Mouse (Mus musculus) activated CD4-positive, CD25-positive, alpha-beta regulatory T cell, adult 4 months (primary cell): ENCODE data around the gene Kif1c. TPM values are rescaled to one million over a fixed set of nuclear protein-coding genes. Genes with fewer than 3 reads are reported as not detected.

Source experiments
- ATAC-seq: one replicate; pipeline ENCODE4 v1.8.0; 2017
- polyA plus RNA-seq, 2 experiments: library from polyadenylated mRNA; unstranded; fragments of 100-300 nt; shearing (Covaris generic); gene quantifications; one replicate each; pipeline ENCODE4 v1.2.1; 2017

Gene Kif1c
- polyA plus RNA-seq, 2 experiments from 2014 or later, result 1.5 TPM

DNA sequence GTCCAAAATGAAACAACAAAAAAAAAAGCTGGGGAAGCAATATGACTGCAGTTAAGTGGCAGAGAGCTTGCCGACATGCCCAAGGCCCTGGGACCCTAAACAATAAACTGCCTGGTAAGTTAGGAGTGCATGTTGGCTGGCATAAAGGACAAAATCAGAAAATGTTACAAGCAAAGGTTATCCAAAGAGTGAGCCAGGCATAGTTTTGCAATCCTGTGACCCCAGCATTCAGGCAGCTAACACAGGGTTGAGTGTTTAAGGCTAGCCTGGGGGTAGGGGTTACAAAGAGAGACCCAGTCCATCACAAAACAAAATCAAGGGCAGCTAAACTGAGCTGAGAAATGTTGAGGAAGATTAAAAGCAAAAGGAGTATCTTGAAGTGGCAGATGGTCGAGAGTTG, 1.3 kb upstream of the Kif1c start:
- ATAC-seq, result no peak

DNA sequence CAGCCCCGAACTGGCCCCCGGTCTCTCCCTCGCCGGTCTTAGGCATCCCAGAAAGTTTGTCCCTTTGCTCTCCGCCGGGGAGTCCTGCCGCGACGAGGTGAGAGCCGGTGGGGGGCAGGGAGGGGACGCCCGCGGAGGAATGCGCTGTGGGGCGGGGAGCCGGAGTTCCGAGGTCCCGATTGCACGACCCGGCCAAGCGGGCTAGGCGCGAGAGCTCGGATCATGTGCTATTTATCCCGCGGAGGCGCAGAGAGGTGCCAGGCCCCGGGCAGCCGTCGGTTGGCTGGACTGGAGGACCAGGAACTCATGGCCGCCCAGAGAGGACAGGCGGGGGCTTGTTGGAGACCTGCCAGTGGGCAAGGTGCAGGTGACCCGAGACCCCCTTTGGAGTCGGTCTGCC, 265 bp downstream of the Kif1c start:
- peak; percentile 11 for ATAC-seq

DNA sequence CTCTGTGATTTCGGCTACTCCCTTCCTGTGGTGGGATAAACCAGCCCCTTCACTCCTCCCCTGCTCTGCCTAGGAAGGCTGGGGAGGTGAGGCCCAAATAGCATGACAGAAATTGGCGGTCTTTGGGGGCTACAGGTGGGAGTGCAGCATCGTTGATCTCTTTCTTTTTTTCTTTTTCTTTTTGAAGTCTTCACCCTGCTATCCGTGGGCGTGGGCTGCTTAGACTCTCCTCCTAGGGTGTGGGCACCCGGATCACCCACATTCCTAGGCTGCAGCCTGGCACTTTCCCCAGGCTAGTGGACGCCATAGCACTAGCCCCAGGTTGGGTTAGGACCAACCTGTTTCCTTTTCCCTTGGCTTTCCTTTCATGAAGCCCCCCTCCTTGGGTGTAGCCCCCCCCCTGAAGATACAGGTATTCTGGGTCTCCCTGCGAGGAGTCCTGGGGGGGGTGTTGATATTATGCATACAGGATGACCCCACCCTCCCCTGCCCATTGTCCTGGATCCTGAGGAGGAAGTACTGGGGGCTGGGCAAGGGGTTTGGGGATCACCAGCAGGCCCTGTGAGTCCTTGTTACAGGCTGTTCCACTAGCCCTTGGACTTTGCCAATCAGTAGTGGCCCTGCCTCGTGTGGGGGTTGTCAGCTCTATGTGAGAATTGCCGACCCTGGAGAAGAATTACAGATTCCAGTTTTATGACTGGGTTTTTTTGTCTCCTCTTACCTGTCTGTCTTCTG, 1.0 kb downstream of the Kif1c start:
- no peak for ATAC-seq

GRCm38 (mm10) chr11:70701984-70702733, 1.8 kb downstream of the Kif1c start:
- ATAC-seq, result no peak

GRCm38 (mm10) chr11:70702781-70703180, 2.4 kb downstream of the Kif1c start:
- no peak for ATAC-seq

DNA sequence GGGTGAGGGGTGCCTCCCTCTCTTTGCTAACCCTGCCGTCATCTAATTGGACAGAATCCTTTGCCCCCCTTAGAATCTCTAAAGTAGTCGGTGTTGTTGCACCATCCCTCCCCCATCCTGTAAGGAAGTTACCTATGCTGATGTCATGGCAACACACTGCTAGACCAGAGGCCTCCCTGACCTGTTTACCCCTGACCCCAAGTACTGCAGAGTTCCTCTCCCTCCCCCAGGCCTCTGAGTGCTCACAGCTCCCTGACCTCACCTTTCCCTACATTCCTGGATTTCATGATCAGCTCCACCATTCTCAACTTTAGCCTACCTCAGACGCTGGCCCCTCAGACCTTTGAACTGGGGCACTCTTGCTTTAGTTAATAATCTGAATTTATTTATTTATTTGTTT, 5.8 kb downstream of the Kif1c start:
- no peak for ATAC-seq

DNA sequence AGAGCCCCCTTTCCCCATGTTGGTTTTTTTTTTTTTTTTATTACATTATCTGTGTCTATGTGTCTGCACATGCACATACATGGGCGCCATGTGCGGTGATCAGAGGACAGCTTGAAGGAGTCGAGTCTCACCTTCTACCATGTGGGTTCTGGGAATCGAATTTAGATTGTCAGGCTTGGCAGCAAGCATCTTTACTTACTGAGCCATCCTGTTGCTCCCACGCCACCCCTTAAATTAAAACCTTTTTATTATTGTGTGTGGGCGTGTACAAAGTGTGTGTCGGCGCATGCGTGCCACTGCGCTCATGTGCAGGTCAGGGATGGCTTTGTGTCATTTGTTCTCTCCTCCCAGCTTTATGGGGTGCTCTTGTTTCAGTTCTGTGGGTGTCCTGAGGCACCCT, 10.7 kb downstream of the Kif1c start:
- ATAC-seq, result no peak

- no peak for ATAC-seq
These were observed 12.9 kb downstream of the Kif1c start for GRCm38 (mm10) chr11:70713222-70713621.

GRCm38 (mm10) chr11:70715832-70716231, 15.5 kb downstream of the Kif1c start:
- no peak for ATAC-seq

GRCm38 (mm10) chr11:70718481-70718880, 18.1 kb downstream of the Kif1c start:
- no peak for ATAC-seq

DNA sequence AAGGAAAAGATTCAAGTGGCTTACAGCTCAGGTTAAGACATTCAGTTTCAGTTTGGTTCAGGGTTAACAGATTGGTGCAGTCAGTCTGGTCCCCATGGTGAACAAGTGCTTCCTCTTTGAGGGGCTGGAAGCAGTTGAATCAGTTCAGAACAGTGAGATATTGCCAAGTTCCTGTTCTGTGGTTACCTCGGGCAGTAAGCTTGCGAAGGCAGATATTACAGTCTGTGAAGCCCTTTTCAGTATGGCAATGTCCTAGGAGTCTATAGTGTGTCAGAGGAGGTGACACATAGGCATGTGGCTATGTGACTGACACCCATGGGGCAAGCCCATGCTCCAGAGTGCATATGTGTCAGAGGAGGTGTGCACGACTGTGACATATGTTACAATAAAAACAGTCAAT, 20.2 kb downstream of the Kif1c start:
- no peak for ATAC-seq

- ATAC-seq, result no peak
These were observed 20.7 kb downstream of the Kif1c start for GRCm38 (mm10) chr11:70721072-70721471.

- ATAC-seq, result no peak
These were observed 24.4 kb downstream of the Kif1c start for GRCm38 (mm10) chr11:70724706-70725105.

DNA sequence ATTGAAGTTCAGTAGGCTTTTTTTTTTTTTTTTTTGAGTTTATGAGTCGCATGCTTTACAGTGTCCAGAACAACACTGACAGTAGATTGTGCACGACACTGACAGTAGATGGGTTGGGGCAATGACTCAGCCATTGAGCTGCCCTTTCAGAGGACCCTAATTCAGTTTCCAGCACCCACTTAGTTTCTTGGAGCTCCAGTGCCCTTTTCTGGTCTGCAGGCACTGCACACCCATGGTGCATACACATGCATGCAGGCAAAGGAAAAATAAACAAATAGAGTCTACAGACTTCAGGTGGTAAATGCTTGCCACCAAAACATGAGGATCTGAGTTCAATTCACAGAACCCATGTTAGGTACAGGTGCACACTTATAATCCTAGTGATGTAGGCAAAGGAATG, 26.2 kb downstream of the Kif1c start:
- ATAC-seq, result no peak

DNA sequence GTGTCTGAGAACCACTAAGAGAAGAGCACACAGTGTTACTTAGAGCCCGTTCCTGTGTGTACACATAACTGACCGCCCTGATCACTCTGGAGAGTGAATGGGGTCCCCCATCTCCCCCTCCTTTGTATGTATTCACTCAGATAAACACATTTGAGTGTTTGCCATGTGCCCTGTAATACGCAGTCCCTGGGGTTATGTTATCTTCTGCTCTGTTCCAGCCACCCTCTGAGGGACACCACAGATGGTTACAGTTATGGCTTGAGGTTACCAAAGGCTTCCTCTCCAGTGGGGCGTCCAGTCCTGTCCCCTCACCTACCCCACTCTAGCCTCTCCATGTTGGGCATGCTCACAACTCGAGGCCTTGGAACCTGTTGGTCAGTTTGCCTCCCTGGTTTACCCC, 27.0 kb downstream of the Kif1c start:
- ATAC-seq, result no peak

DNA sequence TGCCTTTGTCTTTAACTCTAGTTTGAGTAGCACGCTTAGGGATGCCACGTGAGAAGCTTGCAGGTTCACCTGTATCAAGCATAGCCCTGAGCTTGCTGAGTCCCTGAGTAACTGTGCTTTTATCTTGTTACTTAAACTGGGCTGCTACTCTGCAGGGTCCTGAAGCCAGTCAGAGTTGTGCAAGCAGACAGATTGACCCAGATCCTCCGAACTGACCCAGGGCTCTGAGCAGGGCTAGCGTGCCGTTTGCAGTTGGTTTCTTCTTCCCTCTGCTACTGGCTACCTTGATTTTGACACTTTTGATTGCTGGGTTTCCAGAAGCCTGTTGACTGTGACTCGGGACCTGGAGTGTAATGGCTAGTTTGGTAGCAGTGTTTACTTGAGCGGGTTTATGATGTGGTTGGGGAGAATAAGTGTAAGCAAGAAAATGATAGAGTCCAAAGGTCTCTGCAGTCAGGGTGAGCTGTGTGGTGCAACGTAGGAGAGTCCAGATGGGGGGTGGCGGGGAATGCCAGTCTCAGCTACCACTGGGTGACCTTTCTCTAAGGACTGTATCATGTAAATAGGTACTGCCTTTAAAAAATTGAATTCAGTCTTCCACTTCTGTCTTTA, 30.2 kb downstream of the Kif1c start:
- ATAC-seq, result no peak

DNA sequence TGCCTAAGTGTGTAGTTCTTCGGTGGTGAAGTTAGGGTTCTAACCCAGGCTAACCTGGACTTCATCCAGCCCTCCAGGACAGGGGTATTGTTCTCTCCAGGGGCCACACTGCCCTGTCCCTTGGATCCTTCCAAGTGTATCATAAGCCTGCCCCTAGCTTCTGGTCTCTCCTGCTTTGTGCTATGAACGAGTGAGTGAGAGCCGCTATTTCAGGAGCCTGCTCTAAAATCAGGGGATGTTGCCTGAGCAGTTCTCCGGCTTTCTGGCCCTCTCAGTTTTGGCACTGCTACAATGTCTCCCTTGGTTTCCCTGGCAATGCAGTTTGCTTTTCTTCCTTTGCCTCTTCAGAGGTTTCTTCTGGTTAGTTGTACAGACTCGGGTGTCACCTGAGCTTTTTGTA, 30.8 kb downstream of the Kif1c start:
- ATAC-seq, result no peak

DNA sequence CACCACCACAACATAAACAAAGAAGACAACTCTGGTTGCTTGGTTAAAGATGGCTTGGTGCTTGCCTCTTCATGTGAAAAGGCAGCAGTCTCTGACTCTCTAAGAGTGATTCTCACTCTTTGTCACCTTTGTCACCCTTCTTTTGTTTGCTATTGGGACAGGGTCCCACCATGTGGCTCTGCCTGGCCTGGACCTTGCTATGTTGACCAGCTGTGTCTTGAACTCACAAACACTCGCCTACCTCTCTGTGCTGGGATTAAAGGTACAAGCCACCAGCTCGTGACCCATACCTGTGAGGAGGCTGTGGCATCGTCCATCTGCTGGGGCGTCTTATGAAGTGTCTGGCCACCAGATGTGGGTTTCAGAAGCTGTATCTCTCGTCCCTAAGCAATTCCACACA, 32.9 kb downstream of the Kif1c start:
- no peak for ATAC-seq

DNA sequence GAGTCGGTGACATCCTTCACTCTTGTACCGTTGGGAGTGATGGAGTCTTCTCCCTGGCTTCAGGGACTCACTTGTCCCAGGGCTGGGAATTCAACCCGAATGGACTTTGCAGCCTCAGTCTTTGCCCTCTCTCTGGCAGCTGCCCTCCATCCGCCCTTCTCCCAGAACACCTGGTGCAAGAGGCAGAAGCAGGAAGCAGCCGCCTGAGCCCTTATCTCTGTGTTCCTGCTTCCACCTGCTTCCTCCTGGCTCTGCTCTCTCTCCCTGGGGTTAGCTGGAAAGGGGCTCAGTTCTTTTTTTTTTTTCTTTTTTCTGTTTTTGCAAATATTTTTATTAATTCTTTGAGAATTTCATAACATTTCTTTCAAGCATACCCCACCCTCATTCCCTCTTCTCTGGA, 37.4 kb downstream of the Kif1c start:
- ATAC-seq, result no peak

- no peak for ATAC-seq
These were observed 41.3 kb downstream of the Kif1c start for GRCm38 (mm10) chr11:70741603-70742002.

GRCm38 (mm10) chr11:70742117-70742516, 41.8 kb downstream of the Kif1c start:
- ATAC-seq, result no peak

GRCm38 (mm10) chr11:70742581-70743459, 42.5 kb downstream of the Kif1c start:
- no peak for ATAC-seq

GRCm38 (mm10) chr11:70745636-70746035, 45.3 kb downstream of the Kif1c start:
- no peak for ATAC-seq
